Mouse (Mus musculus) spleen, postnatal 4 days (tissue): Measurements from ENCODE around the gene Gm17651.

Source experiments
- DNase-seq, 2 experiments: peaks; one replicate each; pipeline ENCODE4 v3.0.0; 2022; ENCODE audit warnings: low spot score in 2 of 2

The Gm17651 gene

GRCm38 (mm10) chr3:97680631-97681320, 6.3 kb upstream of the Gm17651 start:
- peak; percentile 77 to 93 for DNase-seq

- no peak for DNase-seq
Observed at GRCm38 (mm10) chr3:97678416-97678815, 3.9 kb upstream of the Gm17651 start.

- DNase-seq: no peak
Observed at GRCm38 (mm10) chr3:97676126-97676525, 1.6 kb upstream of the Gm17651 start.

- no peak for DNase-seq
Observed at GRCm38 (mm10) chr3:97667093-97667675, 7.3 kb downstream of the Gm17651 start.

- no peak for DNase-seq
Observed at GRCm38 (mm10) chr3:97666154-97666553, 8.3 kb downstream of the Gm17651 start.

DNA sequence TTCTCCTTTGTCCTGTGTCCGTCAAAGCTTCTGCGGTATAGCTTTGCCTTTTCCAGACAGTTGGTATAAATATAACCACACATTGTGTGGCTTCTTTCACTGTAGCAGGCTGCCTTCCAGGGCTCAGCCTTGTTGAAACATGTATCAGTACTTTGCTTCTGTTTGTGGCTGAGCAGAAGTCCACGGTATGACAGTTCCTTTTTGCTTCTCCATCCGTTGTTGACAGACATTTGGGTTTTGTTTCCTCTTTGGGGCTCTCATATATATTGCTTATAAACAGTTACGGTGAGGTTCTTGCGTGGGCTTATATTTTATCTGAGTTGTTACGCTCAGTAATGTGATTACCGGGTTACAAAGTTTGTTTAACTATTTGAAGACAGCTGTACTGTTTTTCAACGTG, 9.0 kb downstream of the Gm17651 start:
- no peak for DNase-seq

DNA sequence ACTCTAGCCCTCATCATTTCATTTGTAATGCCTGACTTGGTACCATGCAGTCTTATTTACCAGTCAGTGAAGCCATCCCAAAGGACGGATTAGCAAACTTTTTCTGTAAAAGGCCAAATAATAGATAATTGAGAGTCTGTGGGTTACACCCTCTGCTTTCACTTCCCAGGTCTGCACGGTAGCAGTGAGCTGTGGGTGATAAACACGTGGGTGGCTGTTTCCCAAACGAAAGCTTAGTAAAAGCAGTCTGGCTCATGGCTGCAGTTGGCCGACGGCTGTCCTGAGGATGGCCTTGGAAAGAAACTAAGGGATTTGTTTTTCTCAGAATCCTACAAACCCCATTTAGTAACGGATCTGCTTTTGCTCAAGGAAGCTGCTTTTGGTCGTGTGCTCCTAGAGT, 13.3 kb downstream of the Gm17651 start:
- no peak for DNase-seq

DNA sequence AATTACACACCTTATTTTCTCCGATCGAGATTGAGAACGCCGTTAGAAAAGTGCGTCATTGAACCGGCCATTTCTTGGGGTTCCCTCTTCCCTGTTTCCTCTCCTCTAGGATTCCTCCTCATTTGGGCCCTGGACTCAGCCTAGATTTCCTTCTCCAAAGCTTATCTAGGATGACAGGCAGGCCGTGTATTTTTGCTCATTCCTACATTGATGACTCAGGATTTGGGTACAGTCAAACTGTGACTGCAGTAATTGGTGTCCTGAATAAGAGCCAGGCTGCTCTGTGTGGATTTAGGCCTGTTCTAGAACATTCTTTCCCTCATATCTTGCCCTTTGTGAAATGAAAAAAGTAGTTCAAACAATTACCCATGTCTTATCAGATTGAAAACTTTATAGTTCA, 14.7 kb downstream of the Gm17651 start:
- DNase-seq: no peak

DNA sequence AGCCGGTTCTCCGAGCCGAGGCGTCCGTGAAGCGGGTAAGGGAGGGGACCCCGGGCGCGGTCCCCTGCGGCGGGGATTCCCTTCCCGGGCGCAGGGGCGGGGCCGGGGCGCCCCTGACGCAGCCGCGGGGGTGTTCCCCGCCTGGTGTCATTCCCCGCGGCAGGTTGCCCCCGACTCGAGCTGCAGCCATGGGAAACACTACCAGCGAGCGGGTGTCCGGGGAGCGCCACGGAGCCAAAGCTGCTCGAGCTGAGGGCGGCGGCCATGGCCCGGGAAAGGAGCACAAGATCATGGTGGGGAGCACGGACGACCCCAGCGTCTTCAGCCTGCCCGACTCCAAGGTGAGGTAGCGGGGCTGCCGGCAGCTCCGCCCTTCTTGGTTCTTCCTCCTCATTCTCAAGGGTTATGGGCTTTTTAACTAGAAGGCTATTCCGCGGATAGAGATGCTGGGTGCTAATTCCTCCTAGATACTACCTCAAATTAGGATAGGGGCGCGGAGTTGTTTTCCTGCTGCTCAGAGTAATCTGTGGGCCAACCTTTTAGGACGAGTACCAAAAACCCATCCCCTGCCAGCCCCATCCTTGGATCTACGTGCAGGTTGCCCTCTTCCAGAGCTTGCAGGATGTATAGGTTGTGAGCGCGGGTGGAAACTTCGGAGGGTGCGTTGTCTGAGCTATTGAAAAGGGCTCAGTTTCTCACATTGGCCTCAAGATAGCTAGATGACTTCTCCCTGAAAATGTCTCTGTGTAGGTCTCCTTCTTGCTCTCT, 15.9 kb downstream of the Gm17651 start:
- DNase-seq: no peak

GRCm38 (mm10) chr3:97657655-97658411, 16.7 kb downstream of the Gm17651 start, which contains the start of gene Prkab2:
Gene Prkab2, plus strand, starts transcription at chr3:97658193.
- DNase-seq: peak; percentile 99 to 100

DNA sequence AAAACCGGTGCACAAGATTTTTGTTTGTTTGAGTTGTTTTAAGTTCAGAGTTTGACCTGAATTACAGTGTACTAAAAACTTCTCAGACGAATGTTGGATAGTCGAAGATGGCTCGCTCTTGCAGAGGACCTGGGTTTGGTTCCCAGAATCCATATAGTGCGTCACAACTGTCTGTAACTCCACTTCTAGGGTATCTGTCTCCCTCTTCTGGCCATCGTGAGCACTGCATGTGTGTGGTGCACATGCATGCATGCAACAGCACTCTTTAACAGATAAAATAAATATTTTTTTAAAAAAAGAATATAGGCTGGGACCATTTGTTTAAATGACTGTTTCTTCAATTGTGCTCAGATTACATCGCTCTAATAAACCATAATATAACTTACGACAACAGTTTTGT, 19.6 kb downstream of the Gm17651 start:
- DNase-seq: peak; percentile 43 to 71

- DNase-seq: no peak
Observed at GRCm38 (mm10) chr3:97653781-97654180, 20.7 kb downstream of the Gm17651 start.

DNA sequence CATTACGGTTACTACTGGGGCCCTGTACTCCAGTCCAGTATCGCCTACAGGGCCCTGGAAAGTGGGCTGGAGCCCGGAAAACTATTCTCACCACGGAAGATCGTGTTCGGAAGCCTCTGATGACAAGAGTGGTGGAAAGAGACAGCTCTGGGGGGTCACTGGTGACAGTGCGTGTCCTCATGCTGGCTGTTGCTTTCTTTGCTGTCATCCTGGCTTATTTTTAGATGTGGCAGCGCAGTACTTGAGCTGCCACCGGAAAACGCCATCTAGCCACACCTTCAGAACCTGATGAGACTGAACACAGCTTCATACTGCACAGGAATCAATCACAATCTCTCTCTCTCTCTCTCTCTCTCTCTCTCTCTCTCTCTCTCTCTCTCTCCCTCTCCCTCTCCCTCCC, 22.9 kb downstream of the Gm17651 start:
- no peak for DNase-seq

GRCm38 (mm10) chr3:97649469-97649868, 25.0 kb downstream of the Gm17651 start:
- DNase-seq: no peak

- DNase-seq: no peak
Observed at GRCm38 (mm10) chr3:97649022-97649421, 25.5 kb downstream of the Gm17651 start.

DNA sequence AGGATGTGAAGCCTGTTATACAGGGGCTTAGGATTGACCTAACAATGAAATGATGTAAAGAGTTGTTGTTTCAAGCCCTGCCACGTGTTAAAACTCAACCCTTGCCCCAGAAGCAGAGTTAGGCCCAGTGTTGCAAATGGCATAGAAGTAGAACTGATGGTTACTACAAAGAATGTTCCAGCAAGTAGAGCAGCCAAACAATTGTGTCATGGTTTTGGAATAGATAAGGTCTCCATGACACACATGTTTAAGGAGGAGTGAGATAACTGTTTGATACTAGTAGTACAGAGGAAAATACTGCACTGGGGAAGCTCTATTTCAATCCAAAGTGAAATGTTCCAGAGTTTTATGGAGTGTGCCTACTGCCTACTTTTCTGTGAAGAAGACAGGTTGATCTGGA, 26.0 kb downstream of the Gm17651 start:
- no peak for DNase-seq

- DNase-seq: no peak
Observed at GRCm38 (mm10) chr3:97642001-97642400, 32.5 kb downstream of the Gm17651 start.

DNA sequence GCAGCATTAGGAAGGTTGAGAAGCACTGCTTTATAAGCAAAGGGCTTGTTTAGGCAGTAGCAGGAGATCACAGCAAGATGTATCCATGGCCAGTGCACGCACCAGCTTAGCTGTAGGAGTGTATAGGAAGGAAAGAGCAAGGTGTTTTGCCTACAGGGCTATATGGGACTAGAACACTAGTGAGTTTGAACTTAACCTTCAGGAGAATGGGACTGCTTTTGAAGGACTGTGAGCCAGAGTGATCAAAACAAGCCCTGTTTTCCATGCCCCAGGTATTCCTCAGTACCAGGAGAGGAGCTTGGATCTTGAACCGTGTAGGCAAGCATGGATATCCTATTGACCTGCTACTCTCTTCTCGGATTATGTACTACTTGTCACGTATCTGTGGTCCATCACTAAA, 33.1 kb downstream of the Gm17651 start:
- no peak for DNase-seq

DNA sequence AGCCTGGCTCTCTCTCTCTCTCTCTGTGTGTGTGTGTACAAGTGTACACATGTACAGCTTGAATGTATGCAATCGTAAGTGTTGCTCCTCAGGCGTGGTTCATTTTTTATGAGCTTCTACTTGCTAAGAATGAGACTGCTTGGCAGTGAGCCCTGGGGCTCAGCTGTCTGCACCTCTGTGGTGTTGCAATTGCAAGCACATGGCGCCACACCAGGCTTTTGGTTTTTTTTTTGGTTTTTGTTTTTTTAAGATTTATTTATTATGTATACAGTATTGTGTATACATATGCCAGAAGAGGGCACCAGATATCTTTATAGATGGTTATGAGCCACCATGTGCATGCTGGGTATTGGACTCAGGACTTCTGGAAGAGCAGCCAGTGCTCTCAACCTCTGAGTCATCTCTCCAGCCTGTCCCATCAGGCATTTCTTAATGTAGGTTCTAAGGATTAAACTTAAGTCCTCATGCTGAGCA, 40.2 kb downstream of the Gm17651 start:
- no peak for DNase-seq

GRCm38 (mm10) chr3:97633456-97633855, 41.0 kb downstream of the Gm17651 start:
- no peak for DNase-seq

DNA sequence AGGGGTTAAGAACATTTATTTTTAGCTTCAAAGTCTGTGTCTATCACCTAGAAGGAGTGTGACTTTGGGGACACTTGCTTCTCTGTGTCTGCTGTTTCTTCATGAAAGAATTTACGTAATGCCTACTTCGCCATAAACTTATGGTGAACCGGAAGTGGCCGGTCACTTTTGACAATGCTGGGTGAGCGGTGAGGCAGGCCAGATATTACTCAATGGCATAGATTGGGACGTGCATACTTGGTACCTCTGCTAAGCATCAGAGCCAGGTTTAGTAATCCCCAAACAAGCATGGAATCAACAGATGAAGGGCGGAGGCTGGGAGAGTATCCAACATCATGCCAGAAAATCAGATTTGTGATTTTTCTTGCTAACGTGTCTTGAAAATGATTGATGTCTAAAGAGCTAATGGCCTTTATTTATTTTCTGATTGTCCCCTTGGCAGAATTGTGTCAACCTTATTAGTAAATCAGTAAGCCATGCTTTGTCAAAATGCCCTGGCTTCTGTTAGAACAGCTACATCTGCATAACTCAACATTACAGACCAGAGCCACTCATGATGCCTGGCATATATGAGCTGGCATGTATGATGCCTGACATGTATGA, 43.1 kb downstream of the Gm17651 start:
- no peak for DNase-seq

GRCm38 (mm10) chr3:97630746-97631145, 43.7 kb downstream of the Gm17651 start:
- no peak for DNase-seq
